Mouse (Mus musculus) liver, embryonic 14.5 days (tissue): ENCODE measurements at regions not wholly inside any gene's neighbourhood (a gene's known extent, or its start where the extent isn't known, plus 50 kb on each side); places are given as distances from the start of the nearest gene placed in this dataset.

ENCODE experiments used
- CTCF ChIP-seq: IDR thresholded peaks from 2 replicates; pipeline ENCODE4 v1.5.1; 2016; ENCODE audit warnings: antibody characterized with exemption, low read depth, control low read depth
- EP300 ChIP-seq: IDR thresholded peaks from 2 replicates; pipeline ENCODE4 v1.6.1; 2016; ENCODE audit warnings: antibody characterized with exemption, low read depth

GRCm38 (mm10) chr5:4654186-4654585 lies 103.6 kb downstream of the Fzd1 start:
- TF ChIP-seq CTCF (no peak), EP300 (no peak)
